Mouse (Mus musculus): Measurements from ENCODE around the gene Id2. TPM values are rescaled to one million over a fixed set of nuclear protein-coding genes. Genes with fewer than 3 reads are reported as not detected.

Id2 gene
- polyA plus RNA-seq, 1 experiment from 2014 or later, result 144 TPM

GRCm38 (mm10) chr12:25108865-25109264, 11.9 kb upstream of the Id2 start:
- in situ Hi-C loops (cut with MboI; ENCODE audit: low pct_unique_long_range_greater_than_20kb), result no loop called here
- no peak for TF ChIP-seq CTCF (IDR thresholded peaks at IDR 0.05)
- no peaks in the 10 kb centered on the region for H3K27me3 ChIP-seq
- CTCF ChIA-PET, result no interaction called here
- POLR2A ChIA-PET, result interaction anchor here (1.4 to 1.6 kb wide), 2 partner anchors 8 to 12 kb away, joined by 3 to 4 read pairs; partner anchors contain the start of gene Id2
- no peak for DNase-seq (ENCODE audit: low read depth, low spot score)
- ATAC-seq, result no peak

GRCm38 (mm10) chr12:25104541-25104940, 7.6 kb upstream of the Id2 start:
- POLR2A ChIA-PET, result no interaction called here

GRCm38 (mm10) chr12:25103911-25104310, 7.0 kb upstream of the Id2 start:
- in situ Hi-C loops (cut with MboI; ENCODE audit: low pct_unique_long_range_greater_than_20kb), result loop anchor here (5.0 kb wide), 2 partner anchors 38 to 258 kb away; no protein-coding TSS in a partner anchor
- no peak for TF ChIP-seq CTCF (IDR thresholded peaks at IDR 0.05)
- CTCF ChIA-PET, result no interaction called here
- POLR2A ChIA-PET, result no interaction called here
- ATAC-seq (no peak), DNase-seq (ENCODE audit: low read depth, low spot score) (no peak)
- no peaks in the 10 kb centered on the region for H3K27me3 ChIP-seq

More at GRCm38 (mm10) chr12:25104541-25104940, 7.6 kb upstream of the Id2 start:
- in situ Hi-C loops (cut with MboI; ENCODE audit: low pct_unique_long_range_greater_than_20kb), result loop anchor here (5.0 kb wide), 2 partner anchors 38 to 258 kb away; no protein-coding TSS in a partner anchor
- CTCF ChIA-PET, result interaction anchor here (1.5 kb wide), 1 partner anchor 24 kb away, joined by 3 read pairs; no protein-coding TSS in a partner anchor
- DNase-seq (ENCODE audit: low read depth, low spot score) (no peak), ATAC-seq (no peak)
- no peaks in the 10 kb centered on the region for H3K27me3 ChIP-seq
- TF ChIP-seq CTCF (IDR thresholded peaks at IDR 0.05), result no peak

GRCm38 (mm10) chr12:25101389-25101788, 4.4 kb upstream of the Id2 start:
- no peak for TF ChIP-seq CTCF (IDR thresholded peaks at IDR 0.05)
- no peaks in the 10 kb centered on the region for H3K27me3 ChIP-seq
- ChIA-PET CTCF (no interaction called here), POLR2A (interaction anchor here (1.1 kb wide), 1 partner anchor 8 kb away, joined by 4 read pairs; no protein-coding TSS in a partner anchor)
- ATAC-seq (no peak), DNase-seq (ENCODE audit: low read depth, low spot score) (no peak)
- in situ Hi-C loops (cut with MboI; ENCODE audit: low pct_unique_long_range_greater_than_20kb), result loop anchor here (5.0 kb wide), 2 partner anchors 41 to 261 kb away; no protein-coding TSS in a partner anchor

- ATAC-seq, result no peak
- ChIA-PET POLR2A (interaction anchor here (1.1 kb wide), 1 partner anchor 9 kb away, joined by 4 read pairs; no protein-coding TSS in a partner anchor), CTCF (interaction anchor here (0.7 kb wide), 1 partner anchor 28 kb away, joined by 3 read pairs; no protein-coding TSS in a partner anchor)
These were observed 3.7 kb upstream of the Id2 start for GRCm38 (mm10) chr12:25100411-25101217.

GRCm38 (mm10) chr12:25099563-25100408, 2.8 kb upstream of the Id2 start:
- in situ Hi-C loops (cut with MboI; ENCODE audit: low pct_unique_long_range_greater_than_20kb), result loop anchor here (5.0 to 25.0 kb wide), 6 partner anchors 43 to 1313 kb away; partner anchors contain the start of gene Rnf144a
- no peak for TF ChIP-seq CTCF (IDR thresholded peaks at IDR 0.05)
- CTCF ChIA-PET, result interaction anchor here (0.7 kb wide), 1 partner anchor 29 kb away, joined by 3 read pairs; no protein-coding TSS in a partner anchor
- POLR2A ChIA-PET, result interaction anchor here (0.6 to 0.9 kb wide), 6 partner anchors 24 to 971 kb away, joined by 3 to 7 read pairs (median 4); no protein-coding TSS in a partner anchor
- DNase-seq (ENCODE audit: low read depth, low spot score), result no peak
- no peaks in the 10 kb centered on the region for H3K27me3 ChIP-seq
- no peak for ATAC-seq

More at GRCm38 (mm10) chr12:25100411-25101217, 3.7 kb upstream of the Id2 start:
- DNase-seq (ENCODE audit: low read depth, low spot score), result no peak
- no peaks in the 10 kb centered on the region for H3K27me3 ChIP-seq
- no peak for TF ChIP-seq CTCF (IDR thresholded peaks at IDR 0.05)
- in situ Hi-C loops (cut with MboI; ENCODE audit: low pct_unique_long_range_greater_than_20kb), result loop anchor here (5.0 kb wide), 2 partner anchors 42 to 262 kb away; no protein-coding TSS in a partner anchor

- ChIA-PET CTCF (no interaction called here), POLR2A (interaction anchor here (0.6 to 0.9 kb wide), 6 partner anchors 25 to 972 kb away, joined by 3 to 7 read pairs (median 4); no protein-coding TSS in a partner anchor)
- ATAC-seq (no peak), DNase-seq (ENCODE audit: low read depth, low spot score) (no peak)
- in situ Hi-C loops (cut with MboI; ENCODE audit: low pct_unique_long_range_greater_than_20kb), result loop anchor here (5.0 to 25.0 kb wide), 4 partner anchors 318 to 1313 kb away; partner anchors contain the start of gene Rnf144a
- no peaks in the 10 kb centered on the region for H3K27me3 ChIP-seq
- no peak for TF ChIP-seq CTCF (IDR thresholded peaks at IDR 0.05)
These were observed 2.3 kb upstream of the Id2 start for GRCm38 (mm10) chr12:25099313-25099562.

- ChIA-PET POLR2A (interaction anchor here (0.5 to 0.9 kb wide), 10 partner anchors 25 to 973 kb away, joined by 3 to 7 read pairs (median 4); no protein-coding TSS in a partner anchor), CTCF (no interaction called here)
- peak; percentile 49 for ATAC-seq
- no peaks in the 10 kb centered on the region for H3K27me3 ChIP-seq
- in situ Hi-C loops (cut with MboI; ENCODE audit: low pct_unique_long_range_greater_than_20kb), result loop anchor here (5.0 to 25.0 kb wide), 4 partner anchors 319 to 1314 kb away; partner anchors contain the start of gene Rnf144a
- no peak for TF ChIP-seq CTCF (IDR thresholded peaks at IDR 0.05)
- no peak for DNase-seq (ENCODE audit: low read depth, low spot score)
These were observed 1.8 kb upstream of the Id2 start for GRCm38 (mm10) chr12:25098561-25099312.

- CTCF ChIA-PET, result no interaction called here
- ATAC-seq, result no peak
These were observed 1.2 kb upstream of the Id2 start for GRCm38 (mm10) chr12:25098161-25098550.

More at GRCm38 (mm10) chr12:25098161-25098550, 1.2 kb upstream of the Id2 start:
- no peak for TF ChIP-seq CTCF (IDR thresholded peaks at IDR 0.05)
- no peak for DNase-seq (ENCODE audit: low read depth, low spot score)
- H3K27me3 ChIP-seq, result no peaks in the 10 kb centered on the region
- POLR2A ChIA-PET, result interaction anchor here (0.5 to 0.8 kb wide), 2 partner anchors 599 to 786 kb away, joined by 3 to 4 read pairs; no protein-coding TSS in a partner anchor
- in situ Hi-C loops (cut with MboI; ENCODE audit: low pct_unique_long_range_greater_than_20kb), result loop anchor here (5.0 to 25.0 kb wide), 4 partner anchors 319 to 1314 kb away; partner anchors contain the start of gene Rnf144a

All from Patski (cell line).